Mouse (Mus musculus): ENCODE results near the gene Egln1.

The Egln1 gene

GRCm38 (mm10) chr8:124949209-124950068, at the start of gene Egln1:
Egln1 (minus strand) TSS chr8:124949324.
- peak; percentile 69 for DNase-seq (ENCODE audit: low spot score)

GRCm38 (mm10) chr8:124995776-124996175, 46.7 kb upstream of the Egln1 start:
- DNase-seq (ENCODE audit: low spot score) = no peak

DNA sequence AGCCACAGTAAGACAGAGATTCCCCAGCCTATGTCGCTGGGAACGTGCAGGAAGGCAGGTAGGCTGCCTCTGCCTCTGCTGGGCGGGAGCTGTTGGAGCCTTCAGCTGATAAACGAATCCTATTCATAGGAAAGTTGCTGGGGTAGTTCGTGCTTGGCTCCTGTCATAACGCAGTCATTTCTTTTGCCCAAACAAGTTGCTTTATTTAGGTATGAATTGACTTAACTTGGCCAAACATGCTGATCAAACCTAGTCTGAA, 42.5 kb upstream of the Egln1 start:
- DNase-seq (ENCODE audit: low spot score) = no peak

DNA sequence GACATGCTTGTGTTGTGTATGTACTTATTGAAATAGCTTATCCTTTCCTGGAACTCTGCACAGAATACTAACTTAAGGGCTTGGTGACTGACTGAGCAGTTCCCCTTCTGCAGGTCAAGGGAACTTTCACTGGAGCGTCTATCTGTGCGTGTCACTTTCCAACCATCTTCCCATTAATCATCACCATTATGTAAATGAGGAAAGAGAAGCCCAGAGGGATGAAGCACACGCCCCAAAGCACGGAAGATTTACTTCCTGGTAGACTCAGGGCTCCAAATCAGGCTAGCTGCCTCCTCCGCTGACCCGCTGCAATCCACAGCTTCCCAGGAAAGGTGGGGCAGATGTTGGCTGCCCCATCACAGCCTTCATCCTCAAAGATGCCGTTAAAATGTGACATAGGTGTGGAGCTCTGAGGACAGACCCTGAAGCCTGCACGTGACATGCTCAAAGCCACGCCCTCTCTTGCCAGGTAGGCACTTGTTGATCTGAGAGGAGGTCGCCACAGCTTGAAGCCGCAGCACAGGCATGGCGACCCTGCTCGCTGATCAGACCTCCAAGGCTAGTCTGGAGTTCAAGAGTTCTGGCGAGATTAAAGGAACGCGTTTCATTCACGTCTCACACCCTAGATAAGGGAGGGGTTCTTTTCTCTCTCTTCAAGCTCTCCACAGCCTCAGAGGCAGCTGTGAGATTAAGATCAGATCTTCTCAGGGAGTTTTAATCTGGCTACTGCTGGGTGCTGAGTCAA, 42.0 kb upstream of the Egln1 start:
- no peak for DNase-seq (ENCODE audit: low spot score)

DNA sequence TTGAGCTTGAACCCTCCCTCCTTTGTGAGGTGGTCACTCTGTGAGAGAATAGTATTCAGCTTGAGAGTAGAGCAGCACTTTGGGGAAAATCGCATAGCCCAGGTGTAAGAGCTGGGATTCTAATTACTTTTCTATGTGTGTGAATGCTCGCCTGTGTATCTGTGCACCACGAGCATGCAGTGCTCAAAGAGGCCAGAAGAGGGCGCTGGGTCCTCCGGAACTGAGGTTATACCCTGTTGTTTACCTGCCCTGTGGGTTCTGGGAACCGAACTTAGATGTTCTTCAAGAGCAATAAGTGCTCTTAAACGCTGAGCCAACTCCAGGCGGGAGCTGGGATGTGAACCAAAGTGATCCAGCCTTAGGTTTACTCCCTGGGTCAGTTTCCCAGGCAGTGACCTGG, 31.7 kb upstream of the Egln1 start:
- no peak for DNase-seq (ENCODE audit: low spot score)

DNA sequence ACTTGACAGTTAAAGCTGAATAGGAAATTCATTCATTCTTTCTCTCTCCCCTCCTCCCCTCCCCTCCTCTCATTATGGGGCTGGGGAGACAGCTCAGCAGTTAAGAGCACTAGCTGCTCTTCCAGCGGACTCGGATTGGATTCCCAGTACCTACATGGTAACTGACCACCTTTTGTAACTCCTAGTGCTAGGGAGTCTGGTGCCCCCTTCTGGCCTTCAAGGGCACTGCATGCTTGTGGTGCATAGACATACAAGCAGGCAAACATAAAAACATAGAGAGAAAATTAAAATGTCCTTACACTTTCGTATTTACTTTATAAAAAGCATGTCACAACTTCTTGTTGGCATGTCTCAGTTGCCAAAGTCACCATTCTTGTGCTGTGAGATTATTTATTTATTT, 30.9 kb upstream of the Egln1 start:
- DNase-seq (ENCODE audit: low spot score) = no peak

DNA sequence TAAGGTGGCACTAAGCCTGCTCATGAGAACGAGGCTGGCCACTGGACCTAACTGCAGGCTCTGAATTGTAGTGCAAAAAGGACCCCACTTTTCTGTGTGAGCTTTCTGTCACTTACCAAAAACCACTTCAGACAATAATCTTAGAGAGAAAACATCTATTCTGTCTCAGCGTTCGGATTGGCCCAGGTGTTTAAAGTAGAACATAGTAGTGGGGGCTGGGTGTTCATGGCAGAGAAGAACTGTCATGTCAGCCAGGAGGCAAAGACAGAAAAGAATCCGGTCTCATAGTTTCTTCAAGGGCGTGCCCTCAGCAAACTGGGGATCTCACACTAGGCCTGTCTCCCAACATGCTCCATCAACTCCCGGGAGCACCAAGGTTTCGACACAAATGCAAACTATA, 28.9 kb upstream of the Egln1 start:
- no peak for DNase-seq (ENCODE audit: low spot score)

GRCm38 (mm10) chr8:124976211-124976610, 27.1 kb upstream of the Egln1 start:
- no peak for DNase-seq (ENCODE audit: low spot score)

- no peak for DNase-seq (ENCODE audit: low spot score)
These were observed 25.1 kb upstream of the Egln1 start for GRCm38 (mm10) chr8:124974254-124974653.

GRCm38 (mm10) chr8:124973221-124973620, 24.1 kb upstream of the Egln1 start:
- no peak for DNase-seq (ENCODE audit: low spot score)

GRCm38 (mm10) chr8:124970312-124970933, 21.3 kb upstream of the Egln1 start:
- DNase-seq (ENCODE audit: low spot score) = no peak

GRCm38 (mm10) chr8:124964966-124965365, 15.8 kb upstream of the Egln1 start:
- no peak for DNase-seq (ENCODE audit: low spot score)

GRCm38 (mm10) chr8:124963246-124963645, 14.1 kb upstream of the Egln1 start:
- no peak for DNase-seq (ENCODE audit: low spot score)

GRCm38 (mm10) chr8:124960226-124960880, 11.2 kb upstream of the Egln1 start:
- DNase-seq (ENCODE audit: low spot score) = no peak

DNA sequence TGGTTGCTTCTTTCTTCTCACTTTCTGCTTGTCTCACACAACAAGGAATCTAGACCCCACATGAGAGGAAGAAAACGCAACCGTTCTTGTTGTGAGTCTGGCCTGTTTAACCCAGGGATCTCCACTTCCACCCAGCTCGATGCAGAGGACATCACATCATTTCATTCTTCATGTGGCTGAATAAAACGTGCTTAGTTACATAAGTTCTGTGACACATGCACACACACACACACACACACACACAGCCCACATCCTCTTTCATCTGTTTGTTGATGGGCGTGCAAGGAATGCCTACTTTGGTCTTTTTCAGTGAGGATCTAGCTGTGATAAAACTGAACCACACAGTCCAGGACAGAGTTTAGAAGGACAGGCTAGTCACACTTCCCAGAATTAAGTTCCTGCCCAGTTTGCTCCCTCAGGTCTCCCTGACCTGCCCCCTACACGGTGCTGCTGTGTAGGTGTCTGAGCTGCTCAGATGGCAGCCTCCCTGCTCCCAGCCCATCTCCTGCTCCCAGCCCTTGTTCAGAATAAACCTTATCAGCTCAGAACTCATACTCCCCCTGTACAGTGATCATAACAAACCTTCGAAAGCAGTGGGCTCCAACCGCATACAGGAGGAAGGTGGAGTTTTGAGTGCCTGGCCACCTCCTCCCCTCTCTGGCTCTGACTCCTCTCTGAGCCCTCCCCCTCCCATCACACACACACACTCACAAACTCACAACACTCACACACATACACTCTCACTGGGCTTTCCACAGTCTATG, 10.5 kb upstream of the Egln1 start:
- no peak for DNase-seq (ENCODE audit: low spot score)

- no peak for DNase-seq (ENCODE audit: low spot score)
These were observed 5.5 kb upstream of the Egln1 start for GRCm38 (mm10) chr8:124954572-124955082.

GRCm38 (mm10) chr8:124953188-124953587, 4.1 kb upstream of the Egln1 start:
- DNase-seq (ENCODE audit: low spot score) = no peak

- no peak for DNase-seq (ENCODE audit: low spot score)
These were observed 1.7 kb upstream of the Egln1 start for GRCm38 (mm10) chr8:124950865-124951264.

DNA sequence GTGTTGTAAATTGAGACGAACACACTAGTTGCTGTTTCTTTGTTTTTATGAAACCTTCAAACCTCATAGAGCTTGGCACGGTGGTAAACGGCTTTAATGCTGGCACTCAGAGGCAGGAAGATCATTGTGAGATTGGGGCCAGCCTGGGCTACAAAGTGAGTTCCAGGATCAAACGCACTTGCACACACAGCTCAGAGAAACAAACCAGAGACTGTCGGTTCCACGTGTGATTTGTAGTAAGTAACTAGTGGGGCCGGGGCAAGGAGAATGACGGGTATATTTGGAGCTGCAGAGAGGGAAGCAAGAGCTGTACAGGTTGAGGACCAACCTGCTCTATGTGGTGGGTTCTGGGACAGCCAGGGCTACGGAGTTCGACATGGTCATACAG, 939 bp upstream of the Egln1 start:
- DNase-seq (ENCODE audit: low spot score) = no peak

DNA sequence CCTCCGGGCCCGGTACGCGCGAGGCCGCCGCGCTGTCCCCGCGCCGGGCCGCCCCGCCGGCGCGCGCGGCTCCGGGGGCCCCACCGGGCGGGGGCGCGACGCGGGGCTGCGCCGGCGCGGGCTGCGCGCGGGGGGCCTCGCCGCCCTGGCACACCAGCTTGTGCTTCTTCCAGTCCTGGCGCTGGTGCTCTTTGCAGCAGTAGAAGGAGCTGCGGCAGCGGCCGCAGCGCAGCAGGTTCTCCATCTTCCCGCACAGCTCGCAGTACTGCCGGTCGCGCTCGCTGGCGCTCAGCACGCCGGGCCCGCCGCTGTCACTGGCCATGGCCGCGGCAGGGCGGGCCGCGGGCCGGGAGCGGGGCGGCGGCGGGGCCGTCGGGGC, 402 bp downstream of the Egln1 start:
- DNase-seq (ENCODE audit: low spot score) = no peak

GRCm38 (mm10) chr8:124947865-124948732, 1.0 kb downstream of the Egln1 start:
- DNase-seq (ENCODE audit: low spot score) = peak; percentile 12
